Mouse (Mus musculus): ENCODE data around the gene Notch2.

Notch2 gene

GRCm38 (mm10) chr3:98160330-98160729 is 147.0 kb downstream of the Notch2 start, which contains the start of gene Adam30:
Gene Adam30, plus strand, starts transcription at chr3:98160630.
- DNase-seq: no peak

GRCm38 (mm10) chr3:98178340-98178739 is 165.0 kb downstream of the Notch2 start:
- DNase-seq: peak; percentile 57

GRCm38 (mm10) chr3:98180805-98181204 is 167.5 kb downstream of the Notch2 start:
- peak; percentile 75 for DNase-seq

GRCm38 (mm10) chr3:98185163-98185714 is 171.9 kb downstream of the Notch2 start:
- no peak for DNase-seq

- DNase-seq: no peak
These were observed 174.4 kb downstream of the Notch2 start for GRCm38 (mm10) chr3:98187777-98188176.

- DNase-seq: peak; percentile 11
These were observed 184.6 kb downstream of the Notch2 start for GRCm38 (mm10) chr3:98197711-98198532.

- peak; percentile 10 for DNase-seq
These were observed 186.4 kb downstream of the Notch2 start for GRCm38 (mm10) chr3:98199747-98200146.

Data from lung, postnatal 36 days (tissue).